Mouse (Mus musculus) forebrain, embryonic 15.5 days (tissue): ENCODE data around the gene Jakmip3. TPM values are rescaled to one million over a fixed set of nuclear protein-coding genes. Genes with fewer than 3 reads are reported as not detected.

Experiments
- ATAC-seq: fragments of 200-750 bp; cut with Nextera tagmentation; replicated peaks from 2 replicates; pipeline ENCODE4 v1.8.0; 2017; ENCODE audit warnings: mild to moderate bottlenecking, moderate TSS enrichment, moderate library complexity
- H3K27ac ChIP-seq: fragments of 300-500 bp; sonication (generic); replicated peaks from 2 replicates; pipeline ENCODE4 v1.5.1; 2015; ENCODE audit warnings: mild to moderate bottlenecking, inconsistent platforms
- H3K27me3 ChIP-seq: fragments of 300-500 bp; sonication (generic); 2 replicates; pipeline ENCODE4 v1.6.1; 2015; ENCODE audit warnings: inconsistent platforms
- H3K36me3 ChIP-seq: fragments of 300-500 bp; sonication (generic); 2 replicates; pipeline ENCODE4 v1.6.1; 2015; ENCODE audit warnings: mild to moderate bottlenecking, inconsistent platforms
- H3K4me1 ChIP-seq: fragments of 300-500 bp; sonication (generic); 2 replicates; pipeline ENCODE4 v1.6.1; 2015; ENCODE audit warnings: inconsistent platforms
- H3K4me2 ChIP-seq: fragments of 300-500 bp; sonication (generic); replicated peaks from 2 replicates; pipeline ENCODE4 v1.6.1; 2015; ENCODE audit warnings: mild to moderate bottlenecking, inconsistent platforms
- H3K4me3 ChIP-seq: fragments of 300-500 bp; sonication (generic); 2 replicates; pipeline ENCODE4 v1.5.1; 2015; ENCODE audit warnings: mild to moderate bottlenecking, inconsistent platforms
- H3K9ac ChIP-seq: fragments of 300-500 bp; sonication (generic); replicated peaks from 2 replicates; pipeline ENCODE4 v1.6.1; 2015; ENCODE audit warnings: mild to moderate bottlenecking, inconsistent platforms
- H3K9me3 ChIP-seq: fragments of 300-500 bp; sonication (generic); 2 replicates; pipeline ENCODE4 v1.6.1; 2016; ENCODE audit warnings: inconsistent platforms
- WGBS: fragments of 180-500 bp; shearing (Covaris S2); methylation state at CpG from one replicate; pipeline ENCODE4 v1.1.7; 2015; ENCODE audit warnings: mixed read lengths; 5-methylcytosine and 5-hydroxymethylcytosine counted together
- polyA plus RNA-seq: library from polyadenylated mRNA; unstranded; fragments of >200 nt; fragmentation: Nextera tagmentation; extraction: Ambion mirVana; gene quantifications from 2 replicates; pipeline ENCODE4 v1.2.1, GENCODE M21; 2015

Gene Jakmip3
- polyA plus RNA-seq, 1 experiment from 2014 or later = 6.6 TPM

GRCm38 (mm10) chr7:139105076-139105475 is 164.5 kb downstream of the Jakmip3 start:
- WGBS = 86% methylated on average over 5 of the region's 5 CpGs
- Histone ChIP-seq H3K36me3 (no peaks in the 10 kb centered on the region), H3K27ac (no peak overlapping the region)

GRCm38 (mm10) chr7:139105705-139106104 is 165.2 kb downstream of the Jakmip3 start:
- H3K4me1 ChIP-seq = no peaks in the 10 kb centered on the region
- H3K9ac ChIP-seq = no peak overlapping the region
- H3K36me3 ChIP-seq = no peaks in the 10 kb centered on the region
- H3K27me3 ChIP-seq = no peaks in the 10 kb centered on the region
- WGBS = 87% methylated on average over 7 of the region's 7 CpGs
- no peak overlapping the region for H3K27ac ChIP-seq
- ATAC-seq = no peak
- no peaks in the 10 kb centered on the region for H3K9me3 ChIP-seq
- no peak overlapping the region for H3K4me2 ChIP-seq
- H3K4me3 ChIP-seq = no peak overlapping the region

More at GRCm38 (mm10) chr7:139105076-139105475, 164.5 kb downstream of the Jakmip3 start:
- Histone ChIP-seq H3K9me3 (no peaks in the 10 kb centered on the region), H3K27me3 (no peaks in the 10 kb centered on the region), H3K9ac (no peak overlapping the region), H3K4me1 (no peaks in the 10 kb centered on the region), H3K4me2 (no peak overlapping the region), H3K4me3 (no peak overlapping the region)
- ATAC-seq = no peak

- no peak for ATAC-seq
Observed at GRCm38 (mm10) chr7:139107908-139108650, 167.5 kb downstream of the Jakmip3 start.

DNA sequence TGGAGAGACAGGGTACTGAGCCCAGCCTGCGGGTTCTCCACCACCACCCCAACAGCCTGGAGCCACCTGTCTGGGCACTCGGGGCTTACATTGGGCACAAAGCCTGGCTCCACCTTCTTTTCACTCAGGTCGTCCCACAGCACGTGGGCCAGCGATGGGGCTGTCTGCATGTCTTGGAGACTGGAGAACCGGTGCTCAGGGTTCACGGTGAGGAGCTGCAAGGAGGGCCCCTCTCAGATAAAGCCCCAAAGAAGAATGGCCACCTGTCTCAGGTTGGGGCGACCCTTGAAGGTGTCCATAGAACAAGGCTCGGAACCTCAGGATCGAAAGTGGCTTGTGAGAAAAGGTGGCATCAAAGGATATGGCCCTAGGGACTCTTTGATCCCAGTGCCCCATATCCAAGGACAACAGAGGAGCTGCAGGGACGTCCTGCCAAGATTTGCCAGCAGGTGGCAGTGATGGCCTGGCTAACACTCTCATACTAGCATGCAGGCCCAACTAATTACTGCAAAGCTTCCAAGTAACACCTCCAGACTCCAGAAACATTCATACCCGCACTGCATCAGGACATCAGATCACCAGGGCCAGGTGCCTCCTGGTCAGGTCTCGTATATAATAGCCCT is 178.7 kb downstream of the Jakmip3 start:
- H3K4me3 ChIP-seq = no peak overlapping the region
- H3K27me3 ChIP-seq = no peaks in the 10 kb centered on the region
- no peaks in the 10 kb centered on the region for H3K36me3 ChIP-seq
- no peaks in the 10 kb centered on the region for H3K4me1 ChIP-seq
- peak; percentile 78 for ATAC-seq
- WGBS = 40% methylated on average over 13 of the region's 13 CpGs
- H3K4me2 ChIP-seq = no peak overlapping the region
- H3K27ac ChIP-seq = no peak overlapping the region
- no peaks in the 10 kb centered on the region for H3K9me3 ChIP-seq
- no peak overlapping the region for H3K9ac ChIP-seq

More at GRCm38 (mm10) chr7:139107908-139108650, 167.5 kb downstream of the Jakmip3 start:
- Histone ChIP-seq H3K27ac (no peak overlapping the region), H3K4me3 (no peak overlapping the region), H3K4me1 (no peaks in the 10 kb centered on the region), H3K9me3 (no peaks in the 10 kb centered on the region), H3K4me2 (no peak overlapping the region), H3K36me3 (no peaks in the 10 kb centered on the region), H3K9ac (no peak overlapping the region), H3K27me3 (no peaks in the 10 kb centered on the region)
- WGBS = 82% methylated on average over 9 of the region's 9 CpGs

DNA sequence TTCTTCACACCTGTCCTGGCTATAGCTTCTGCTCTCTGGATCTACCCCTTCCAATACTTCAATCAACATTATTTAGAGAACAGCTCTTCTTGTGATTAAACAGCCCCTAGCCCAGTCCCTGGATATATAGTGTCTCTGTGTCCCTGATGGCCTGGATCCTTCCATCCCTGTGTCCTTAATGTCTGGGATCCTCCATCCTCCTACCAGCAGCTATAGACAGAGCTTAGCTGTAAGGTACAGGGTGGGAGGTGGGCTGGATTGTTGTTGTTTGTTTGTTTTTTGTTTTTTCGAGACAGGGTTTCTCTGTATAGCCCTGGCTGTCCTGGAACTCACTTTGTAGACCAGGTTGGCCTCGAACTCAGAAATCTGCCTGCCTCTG is 179.2 kb downstream of the Jakmip3 start:
- WGBS = 66% methylated on average over 2 of the region's 2 CpGs
- Histone ChIP-seq H3K4me1 (no peaks in the 10 kb centered on the region), H3K4me3 (no peak overlapping the region), H3K9ac (no peak overlapping the region), H3K36me3 (no peaks in the 10 kb centered on the region), H3K4me2 (no peak overlapping the region), H3K9me3 (no peaks in the 10 kb centered on the region), H3K27ac (no peak overlapping the region), H3K27me3 (no peaks in the 10 kb centered on the region)
- 0 out of 2 replicates have a peak, but pooled peaks have one; percentile 2 for ATAC-seq

- H3K9me3 ChIP-seq = no peaks in the 10 kb centered on the region
- H3K9ac ChIP-seq = no peak overlapping the region
- H3K4me1 ChIP-seq = peaks cover 7% of the 10 kb centered on the region
- no peak overlapping the region for H3K27ac ChIP-seq
- no peaks in the 10 kb centered on the region for H3K36me3 ChIP-seq
- no peak for ATAC-seq
- no peak overlapping the region for H3K4me2 ChIP-seq
- H3K4me3 ChIP-seq = no peak overlapping the region
- H3K27me3 ChIP-seq = no peaks in the 10 kb centered on the region
- 89% methylated on average over 4 of the region's 4 CpGs for WGBS
Observed at GRCm38 (mm10) chr7:139125881-139126280, 185.4 kb downstream of the Jakmip3 start.

DNA sequence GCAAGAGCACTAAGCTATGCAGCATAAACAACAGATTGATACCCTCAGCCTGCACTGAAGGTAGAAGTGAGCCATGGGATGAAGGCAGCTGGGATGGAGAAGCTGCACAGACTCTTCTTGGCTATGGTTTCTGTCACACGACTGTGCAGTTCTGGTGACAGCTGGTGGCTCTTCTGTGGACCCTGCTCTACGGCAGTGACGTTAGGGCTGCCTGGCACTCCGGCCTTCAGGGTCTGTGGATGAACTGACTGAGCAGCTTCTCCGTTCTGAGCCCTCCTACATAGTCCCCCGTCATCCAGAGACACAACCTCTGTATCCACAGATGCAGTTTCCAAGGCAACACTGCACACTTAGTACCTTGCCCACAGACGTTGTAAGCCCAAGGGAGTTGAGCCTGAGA is 186.0 kb downstream of the Jakmip3 start:
- 71% methylated on average over 7 of the region's 7 CpGs for WGBS
- Histone ChIP-seq H3K36me3 (no peaks in the 10 kb centered on the region), H3K4me2 (no peak overlapping the region), H3K4me3 (no peak overlapping the region), H3K9me3 (no peaks in the 10 kb centered on the region), H3K4me1 (peaks cover 11% of the 10 kb centered on the region), H3K27me3 (no peaks in the 10 kb centered on the region), H3K9ac (no peak overlapping the region), H3K27ac (no peak overlapping the region)
- ATAC-seq = 0 out of 2 replicates have a peak, but pooled peaks have one; percentile 19

GRCm38 (mm10) chr7:139128994-139129393 is 188.5 kb downstream of the Jakmip3 start:
- Histone ChIP-seq H3K27me3 (no peaks in the 10 kb centered on the region), H3K36me3 (no peaks in the 10 kb centered on the region), H3K4me2 (no peak overlapping the region), H3K27ac (no peak overlapping the region), H3K9me3 (no peaks in the 10 kb centered on the region), H3K4me1 (peaks cover 20% of the 10 kb centered on the region), H3K9ac (no peak overlapping the region), H3K4me3 (no peak overlapping the region)
- no peak for ATAC-seq
- 88% methylated on average over 4 of the region's 4 CpGs for WGBS

GRCm38 (mm10) chr7:139130361-139130760 is 189.8 kb downstream of the Jakmip3 start:
- 41% methylated on average over 6 of the region's 6 CpGs for WGBS
- Histone ChIP-seq H3K4me3 (no peak overlapping the region), H3K9ac (no peak overlapping the region), H3K9me3 (no peaks in the 10 kb centered on the region), H3K4me2 (no peak overlapping the region), H3K4me1 (peaks cover 20% of the 10 kb centered on the region), H3K36me3 (no peaks in the 10 kb centered on the region), H3K27me3 (no peaks in the 10 kb centered on the region), H3K27ac (no peak overlapping the region)
- no peak for ATAC-seq

- H3K36me3 ChIP-seq = no peaks in the 10 kb centered on the region
- no peak overlapping the region for H3K27ac ChIP-seq
- no peak overlapping the region for H3K4me2 ChIP-seq
- WGBS = 39% methylated on average over 8 of the region's 8 CpGs
- H3K27me3 ChIP-seq = no peaks in the 10 kb centered on the region
- no peak for ATAC-seq
- no peak overlapping the region for H3K9ac ChIP-seq
- H3K4me3 ChIP-seq = no peak overlapping the region
- peaks cover 20% of the 10 kb centered on the region for H3K4me1 ChIP-seq
- H3K9me3 ChIP-seq = no peaks in the 10 kb centered on the region
Observed at GRCm38 (mm10) chr7:139131538-139131937, 191.0 kb downstream of the Jakmip3 start.

DNA sequence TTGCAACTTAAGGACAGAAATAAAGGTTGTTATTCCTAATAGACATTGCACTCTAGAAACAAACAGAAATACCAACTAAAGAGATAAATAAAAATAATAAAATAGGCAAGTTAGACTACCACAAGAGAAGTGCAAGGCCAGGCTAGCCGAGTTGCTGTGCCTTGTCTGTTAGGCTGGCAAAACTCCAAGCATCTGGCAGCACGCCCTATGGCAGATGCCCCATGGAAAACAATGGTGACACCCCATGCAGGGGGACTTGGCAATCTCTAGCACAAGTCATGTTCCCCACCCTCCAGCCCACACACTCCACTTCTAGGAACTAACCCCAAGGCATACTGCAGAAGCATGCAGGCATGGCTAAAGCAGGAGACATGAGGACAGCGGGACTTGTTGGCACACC is 192.9 kb downstream of the Jakmip3 start:
- Histone ChIP-seq H3K9me3 (no peaks in the 10 kb centered on the region), H3K36me3 (no peaks in the 10 kb centered on the region), H3K4me1 (peaks cover 30% of the 10 kb centered on the region), H3K27ac (no peak overlapping the region), H3K4me2 (no peak overlapping the region), H3K4me3 (no peak overlapping the region), H3K27me3 (no peaks in the 10 kb centered on the region), H3K9ac (no peak overlapping the region)
- ATAC-seq = no peak
- 47% methylated on average over 3 of the region's 3 CpGs for WGBS
